Mouse (Mus musculus): ENCODE data around the gene Ifi209.

DNA sequence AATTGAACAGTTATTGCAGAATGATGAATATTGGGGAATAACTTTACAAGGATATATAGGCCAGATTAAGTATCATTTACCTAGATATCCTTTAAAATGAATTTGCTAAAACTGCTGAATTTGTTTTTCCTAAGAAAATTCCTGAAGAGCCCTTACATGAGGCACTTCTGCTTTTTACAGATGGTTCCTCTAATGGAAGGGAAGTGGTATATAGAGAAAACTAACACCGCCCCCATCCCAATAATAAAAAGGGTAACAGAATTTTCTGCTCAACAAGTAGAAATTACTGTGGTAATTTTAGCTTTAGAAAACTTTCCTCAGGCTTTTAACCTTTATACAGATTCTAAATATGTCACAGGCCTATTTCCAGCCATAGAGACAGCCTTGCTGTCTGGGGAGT, 63.6 kb downstream of the Ifi209 start:
- TF ChIP-seq CTCF (IDR thresholded peaks at IDR 0.05; ENCODE audit: low read depth) (no peak), EP300 (IDR thresholded peaks at IDR 0.05; ENCODE audit: low read depth) (no peak)
